Mouse (Mus musculus) layer of hippocampus, adult 8-10 months (tissue): Measurements from ENCODE around the gene Adamtsl2. TPM values are rescaled to one million over a fixed set of nuclear protein-coding genes. Genes with fewer than 3 reads are reported as not detected.

Experiments used
- DNase-seq, 2 experiments: peaks; one replicate each; pipeline ENCODE4 v3.0.0; 2022; ENCODE audit warnings: low spot score in 2 of 2
- total RNA-seq, 4 experiments: library from RNA; stranded (reverse); gene quantifications; 2 replicates each; pipeline ENCODE4 v1.2.4; 2022

Adamtsl2 gene
- total RNA-seq, 4 experiments from 2014 or later: 8.9 to 13.8 (median 11.1) TPM

- DNase-seq: no peak
Observed at GRCm38 (mm10) chr2:27114169-27114568, 35.0 kb downstream of the Adamtsl2 start.

GRCm38 (mm10) chr2:27118452-27118851, 39.3 kb downstream of the Adamtsl2 start:
- no peak for DNase-seq

GRCm38 (mm10) chr2:27119766-27120165, 40.6 kb downstream of the Adamtsl2 start:
- DNase-seq: no peak

GRCm38 (mm10) chr2:27120241-27120641, 41.1 kb downstream of the Adamtsl2 start:
- DNase-seq: no peak

DNA sequence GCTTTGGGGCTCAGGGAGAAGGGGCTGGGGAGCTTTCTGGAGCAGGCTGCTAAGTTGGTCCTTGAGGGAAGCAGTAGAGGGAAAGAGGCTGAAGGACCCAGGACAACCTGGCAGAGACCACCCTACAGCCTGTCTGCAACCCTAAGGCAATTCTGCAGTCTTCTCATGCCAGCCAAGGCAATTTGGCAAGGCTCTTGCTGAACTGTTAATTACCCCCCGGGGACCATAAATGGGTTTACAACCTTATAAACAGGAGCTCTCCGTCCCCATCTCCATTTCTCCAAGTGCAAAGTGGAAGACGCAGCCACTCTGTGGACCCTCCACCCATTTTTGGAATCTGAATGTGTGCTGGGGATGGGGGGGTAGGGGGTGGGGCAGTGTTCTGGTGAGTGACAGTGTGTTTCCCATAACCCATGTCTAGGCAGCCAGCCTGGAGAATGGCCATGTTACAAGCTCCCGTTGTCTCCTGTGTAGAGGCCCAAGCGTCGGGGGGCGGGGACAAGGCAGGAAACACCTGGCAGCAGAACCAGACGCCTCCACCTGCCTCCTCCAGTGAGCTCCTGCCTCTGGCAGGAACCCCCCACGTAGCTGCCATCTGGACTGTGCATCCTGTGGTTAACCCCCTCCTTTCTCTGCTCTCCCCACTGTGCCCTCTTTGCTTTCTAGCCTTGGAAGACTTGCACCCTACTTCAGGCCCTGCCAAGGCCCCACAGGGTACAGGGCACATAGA, 42.6 kb downstream of the Adamtsl2 start:
- DNase-seq: no peak

- DNase-seq: no peak
Observed at GRCm38 (mm10) chr2:27122578-27122977, 43.4 kb downstream of the Adamtsl2 start.

DNA sequence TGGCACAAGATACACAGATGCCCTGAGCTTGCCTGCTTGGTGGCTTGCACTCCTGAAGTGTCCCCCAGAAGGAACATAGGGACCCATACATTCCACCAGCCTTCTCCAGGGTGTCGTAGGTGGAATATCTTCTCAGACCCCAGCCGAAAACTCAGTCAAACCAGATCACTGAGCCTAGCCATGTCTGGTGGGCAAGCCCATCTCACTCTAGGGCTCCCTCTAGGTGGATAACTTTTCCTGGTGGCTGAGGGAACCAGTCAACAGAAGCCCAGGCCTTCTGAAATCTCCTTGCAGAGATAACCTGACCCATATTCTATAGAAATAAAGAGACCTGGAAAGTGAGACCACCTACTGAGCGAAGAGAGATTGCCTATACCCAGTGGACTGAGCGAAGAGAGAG, 43.9 kb downstream of the Adamtsl2 start:
- no peak for DNase-seq

- DNase-seq: peak in 1 of 2 experiments; percentile 39
Observed at GRCm38 (mm10) chr2:27125979-27126378, 46.8 kb downstream of the Adamtsl2 start.

GRCm38 (mm10) chr2:27126496-27126895, 47.3 kb downstream of the Adamtsl2 start:
- no peak for DNase-seq

DNA sequence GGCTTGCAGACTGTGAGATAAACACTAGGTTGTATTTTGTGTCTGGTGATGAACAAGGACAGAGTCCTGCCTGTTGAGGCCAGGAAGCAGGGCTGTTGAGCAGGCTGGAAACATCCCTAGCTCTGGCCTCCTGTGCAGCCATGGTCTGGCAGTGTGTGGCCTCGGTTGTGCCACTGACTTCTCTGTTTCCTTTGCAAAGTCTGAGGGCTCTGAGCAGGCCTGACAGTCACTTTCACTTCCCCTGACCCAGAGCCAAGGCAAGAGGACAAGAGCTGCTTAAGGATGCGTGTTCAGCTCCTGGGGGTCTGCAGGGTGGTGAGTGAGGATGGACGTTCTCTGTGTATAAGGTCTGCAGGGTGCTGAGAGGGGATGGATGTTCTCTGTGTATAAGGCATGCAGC, 49.8 kb downstream of the Adamtsl2 start:
- no peak for DNase-seq

- no peak for DNase-seq
Observed at GRCm38 (mm10) chr2:27135935-27136334, 56.8 kb downstream of the Adamtsl2 start.

DNA sequence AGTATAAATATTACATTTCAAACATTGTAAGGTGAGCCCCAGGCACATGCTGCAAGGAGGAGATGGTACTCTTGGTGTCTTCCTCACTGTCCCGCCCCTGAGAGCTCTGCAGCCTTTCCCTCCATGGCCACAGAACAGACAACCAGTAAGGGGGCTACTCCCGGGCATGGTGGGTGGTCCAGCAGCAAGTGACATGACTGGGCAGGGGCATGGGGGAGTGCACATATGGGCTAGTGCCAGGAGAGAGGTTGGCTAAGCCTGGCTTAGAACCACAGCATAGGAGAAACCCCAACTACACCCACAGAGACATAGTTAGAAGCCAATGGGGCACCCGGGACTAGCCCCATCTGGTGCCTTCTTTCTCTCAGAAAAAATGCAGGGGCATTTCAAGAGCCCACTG, 57.2 kb downstream of the Adamtsl2 start:
- no peak for DNase-seq

GRCm38 (mm10) chr2:27136789-27137188, 57.6 kb downstream of the Adamtsl2 start:
- no peak for DNase-seq

- no peak for DNase-seq
Observed at GRCm38 (mm10) chr2:27138356-27138755, 59.2 kb downstream of the Adamtsl2 start.

DNA sequence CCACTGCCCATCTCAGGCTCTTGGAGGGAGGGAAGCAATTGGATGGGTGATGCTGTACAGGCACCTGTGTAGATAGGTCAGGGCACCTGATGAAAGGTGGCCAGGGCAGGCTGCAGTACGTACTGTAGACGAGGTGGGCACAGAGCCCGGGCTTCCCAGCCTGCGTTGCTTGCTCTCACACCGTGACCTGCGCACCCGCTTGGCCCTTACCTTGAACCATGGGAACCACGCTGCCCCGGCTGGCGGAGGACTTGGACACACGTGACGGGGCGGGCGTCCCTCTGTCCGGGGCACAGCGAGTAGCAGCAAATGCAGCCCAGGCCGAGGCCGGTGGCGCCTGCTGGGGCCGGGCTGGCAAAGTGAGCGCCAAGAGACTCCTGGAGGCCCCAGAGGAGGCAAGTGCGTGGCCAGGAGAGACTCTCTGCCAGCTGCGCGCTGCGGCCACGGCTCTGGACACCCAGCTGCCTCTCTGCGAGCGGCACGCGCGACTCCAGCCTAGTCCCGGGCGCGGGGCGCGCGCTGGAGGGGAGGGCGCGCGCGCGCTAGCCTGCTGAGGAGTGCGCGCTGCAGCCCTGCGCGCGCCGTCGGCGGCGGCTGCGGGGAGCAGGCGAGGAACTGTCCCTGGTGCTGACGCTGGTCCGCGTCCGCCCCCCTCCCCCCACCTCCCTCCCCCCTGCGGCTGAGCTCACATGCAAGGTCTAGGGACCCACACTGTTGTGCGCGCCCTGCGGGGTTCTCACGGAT, 62.9 kb downstream of the Adamtsl2 start, which contains the start of gene Fam163b:
Fam163b (minus strand) TSS at position 542 of the 744 bp plus-strand sequence.
- DNase-seq: no peak

- DNase-seq: peak in 1 of 2 experiments; percentile 41
Observed at GRCm38 (mm10) chr2:27144957-27145356, 65.8 kb downstream of the Adamtsl2 start.

DNA sequence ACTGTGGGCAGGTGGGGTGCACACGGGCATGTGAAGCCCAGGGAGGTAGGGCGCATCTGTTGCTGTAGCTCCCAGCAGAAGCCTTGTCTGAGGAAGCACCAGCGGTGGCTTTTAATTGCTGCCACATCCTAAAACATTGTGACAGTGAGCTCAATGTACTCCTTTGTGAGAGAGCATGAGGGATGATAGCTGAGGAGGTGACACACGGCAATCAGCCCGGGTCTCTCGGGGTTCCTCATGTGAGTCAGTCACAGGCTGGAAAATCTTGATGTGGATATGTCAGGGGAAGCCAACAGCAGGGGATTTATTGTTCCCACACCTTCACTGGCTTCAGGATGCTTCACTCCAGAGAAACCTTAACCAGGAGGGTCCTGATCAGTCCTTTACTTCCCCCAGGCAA, 67.7 kb downstream of the Adamtsl2 start:
- DNase-seq: no peak

- no peak for DNase-seq
Observed at GRCm38 (mm10) chr2:27149457-27149856, 70.3 kb downstream of the Adamtsl2 start.

DNA sequence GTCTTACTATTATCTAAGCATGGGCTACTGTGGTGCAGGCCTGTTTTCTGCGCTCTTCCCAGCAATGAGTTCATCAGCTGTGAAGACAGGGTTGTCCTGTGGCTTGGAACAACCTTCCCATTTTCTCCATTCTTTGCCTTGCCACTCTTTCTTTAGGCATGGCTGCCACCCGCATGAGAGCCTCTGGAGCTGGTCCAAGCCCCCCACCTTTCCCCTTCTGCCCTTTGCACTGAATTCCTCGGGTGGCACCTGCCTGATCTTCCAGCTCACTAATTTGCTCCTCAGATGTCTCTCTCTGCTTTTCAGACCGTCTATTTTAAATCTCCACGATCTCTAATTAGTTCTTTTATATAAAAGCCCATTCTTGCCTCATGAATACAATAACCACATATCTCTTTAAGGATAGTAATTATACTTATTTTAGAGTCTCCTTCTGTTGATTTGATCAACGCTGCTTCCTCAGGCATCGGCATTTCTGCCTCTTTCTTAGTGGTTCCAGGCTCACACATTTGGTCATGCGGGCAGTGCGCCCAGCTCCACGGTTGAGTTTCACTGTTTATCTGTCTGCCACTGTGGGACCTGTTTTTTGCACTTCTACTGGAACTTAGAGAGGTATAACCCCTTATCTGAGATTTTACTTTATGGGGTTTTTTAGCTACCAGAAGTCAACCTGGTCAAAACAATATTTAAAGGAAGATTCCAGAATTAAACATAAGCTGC, 75.4 kb downstream of the Adamtsl2 start:
- no peak for DNase-seq

- DNase-seq: no peak
Observed at GRCm38 (mm10) chr2:27156596-27156995, 77.4 kb downstream of the Adamtsl2 start.
